Mouse (Mus musculus): ENCODE measurements at regions not wholly inside any gene's neighbourhood (a gene's known extent, or its start where the extent isn't known, plus 50 kb on each side); places are given as distances from the start of the nearest gene placed in this dataset.
"Not testable (repeated sequence)": the region's sequence is repeated elsewhere in the genome, so short reads cannot be mapped to it uniquely, and the experiment has no call there.

- peak in 1 of 2 experiments; percentile 1 for DNase-seq (ENCODE audit: low spot score in 2 of 2)
These were observed 454.7 kb upstream of the Slc5a7 start for GRCm38 (mm10) chr17:54753396-54753994.

GRCm38 (mm10) chr17:54752917-54753316 is 454.1 kb upstream of the Slc5a7 start:
- no peak for DNase-seq (ENCODE audit: low spot score in 2 of 2)

DNA sequence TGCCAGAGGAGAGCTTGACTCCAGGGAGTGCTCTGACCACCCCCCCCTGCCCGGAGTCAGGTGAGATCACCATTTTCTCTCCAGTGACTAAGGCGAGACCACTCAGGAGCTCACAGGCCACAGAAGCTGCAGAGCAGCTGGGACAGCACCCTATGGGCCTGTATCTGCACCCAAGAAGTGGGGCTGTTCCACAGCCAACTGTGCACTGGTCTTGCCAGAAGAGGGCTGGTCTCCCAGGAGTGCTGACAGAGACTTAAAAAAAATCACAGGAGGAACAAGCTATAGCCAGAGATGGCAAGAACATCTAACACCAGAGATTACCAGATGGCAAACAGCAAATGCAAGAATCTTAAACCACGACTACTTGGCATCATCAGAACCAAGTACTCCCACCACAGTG is 437.0 kb upstream of the Slc5a7 start:
- DNase-seq (ENCODE audit: low spot score in 2 of 2): no peak

GRCm38 (mm10) chr17:54727660-54728059 is 428.8 kb upstream of the Slc5a7 start:
- no peak for DNase-seq (ENCODE audit: low spot score in 2 of 2)

DNA sequence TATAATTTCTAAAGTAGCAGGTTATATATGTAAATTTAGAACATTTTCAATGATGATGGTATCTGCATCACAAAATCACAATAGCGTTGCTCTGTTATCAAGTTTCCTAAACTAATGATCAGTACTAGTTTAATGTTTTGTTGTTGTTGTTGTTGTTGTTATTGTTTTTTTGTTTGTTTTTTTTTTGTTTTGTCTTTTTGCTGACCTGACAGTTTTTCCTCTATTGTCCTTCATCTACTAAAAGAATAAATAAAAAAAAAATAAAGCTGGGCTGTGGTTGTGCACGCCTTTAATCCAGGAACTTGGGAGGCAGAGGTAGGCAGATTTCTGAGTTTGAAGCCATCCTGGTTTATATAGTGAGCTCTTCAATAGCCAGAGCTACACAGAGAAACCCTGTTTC is 427.9 kb upstream of the Slc5a7 start:
- DNase-seq (ENCODE audit: low spot score in 2 of 2): no peak

GRCm38 (mm10) chr17:54713026-54713425 is 414.2 kb upstream of the Slc5a7 start:
- no peak for DNase-seq (ENCODE audit: low spot score in 2 of 2)

GRCm38 (mm10) chr17:54707811-54708210 is 409.0 kb upstream of the Slc5a7 start:
- DNase-seq (ENCODE audit: low spot score in 2 of 2): not testable (repeated sequence)

DNA sequence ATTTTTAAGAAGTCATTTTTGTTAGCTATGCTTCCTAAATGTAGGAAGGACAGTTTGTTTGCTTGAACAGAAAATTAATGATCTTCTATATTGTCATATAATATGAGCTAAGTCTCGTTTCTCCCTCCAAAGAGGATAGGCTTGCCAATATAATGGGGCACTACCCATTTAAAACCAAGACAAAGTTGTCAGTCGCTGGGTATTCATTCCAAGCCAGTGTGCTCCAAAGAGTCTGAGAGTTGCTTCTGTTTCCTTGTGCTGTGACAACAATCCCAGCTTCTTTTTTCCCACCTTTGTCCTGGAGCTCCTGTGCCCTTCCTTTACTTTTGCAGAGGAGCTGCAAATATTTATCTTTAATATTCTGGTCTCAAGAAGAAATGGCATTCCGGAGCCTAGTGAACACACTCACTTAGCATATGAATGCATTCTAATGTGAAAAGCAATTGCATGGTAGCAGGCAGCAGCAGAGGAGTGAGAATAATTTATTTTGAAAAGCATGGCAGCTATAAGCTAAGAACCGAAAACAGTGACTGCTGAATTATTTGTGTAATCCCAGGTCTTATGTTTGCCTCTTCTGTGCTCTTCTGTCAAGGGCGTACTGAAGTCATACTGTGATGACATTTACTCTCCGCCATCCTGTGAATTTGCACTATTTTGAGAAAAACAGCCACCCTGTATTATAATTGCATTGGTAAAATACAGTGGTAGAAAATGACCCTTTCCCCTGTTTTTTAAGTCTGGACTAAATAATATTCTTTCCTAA is 402.7 kb upstream of the Slc5a7 start:
- DNase-seq (ENCODE audit: low spot score in 2 of 2): no peak

- DNase-seq (ENCODE audit: low spot score in 2 of 2): no peak
These were observed 395.8 kb upstream of the Slc5a7 start for GRCm38 (mm10) chr17:54694637-54695036.

DNA sequence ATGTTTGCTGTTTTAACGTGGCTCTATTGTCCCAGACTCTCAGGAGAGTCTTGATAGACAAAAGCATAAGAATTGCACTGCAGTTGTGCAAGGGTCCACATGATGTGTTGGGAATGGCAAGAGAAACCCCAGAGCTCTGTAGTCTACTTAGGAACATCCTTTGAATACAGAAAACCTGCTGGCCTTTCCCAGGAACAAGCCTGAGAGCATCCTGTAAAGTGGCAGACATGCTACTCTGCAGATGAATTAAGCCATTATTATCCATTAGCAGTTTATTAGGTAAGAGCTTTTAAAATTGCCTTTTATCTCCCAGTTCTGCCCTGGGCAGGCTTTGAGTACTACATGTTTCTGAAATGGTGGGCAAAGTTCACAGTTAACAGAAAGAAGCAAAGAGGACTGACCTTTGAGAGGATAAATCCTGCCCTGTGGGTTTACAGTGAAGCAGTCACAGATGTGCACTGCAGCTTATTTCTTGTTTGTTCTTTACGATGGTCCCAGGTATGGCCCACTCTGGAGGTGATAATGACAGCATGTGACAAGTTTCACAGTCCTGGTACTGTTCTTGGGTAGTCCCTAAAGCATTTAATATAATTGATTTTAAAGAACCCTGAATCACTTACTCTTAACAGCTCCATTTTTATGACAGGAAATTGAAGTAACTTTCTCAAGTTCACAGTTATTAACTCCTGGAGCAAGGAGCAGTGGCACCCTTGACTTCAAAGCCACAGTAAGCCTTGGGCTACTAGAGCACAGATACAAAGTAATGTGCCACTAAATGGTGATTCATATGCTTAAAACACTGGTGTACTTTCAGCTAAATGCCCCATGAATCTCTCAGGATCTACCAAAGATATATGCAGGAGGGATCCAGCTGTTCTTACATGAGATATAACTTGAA is 386.6 kb upstream of the Slc5a7 start:
- DNase-seq (ENCODE audit: low spot score in 2 of 2): no peak

GRCm38 (mm10) chr17:54678111-54678510 is 379.3 kb upstream of the Slc5a7 start:
- DNase-seq (ENCODE audit: low spot score in 2 of 2): no peak

DNA sequence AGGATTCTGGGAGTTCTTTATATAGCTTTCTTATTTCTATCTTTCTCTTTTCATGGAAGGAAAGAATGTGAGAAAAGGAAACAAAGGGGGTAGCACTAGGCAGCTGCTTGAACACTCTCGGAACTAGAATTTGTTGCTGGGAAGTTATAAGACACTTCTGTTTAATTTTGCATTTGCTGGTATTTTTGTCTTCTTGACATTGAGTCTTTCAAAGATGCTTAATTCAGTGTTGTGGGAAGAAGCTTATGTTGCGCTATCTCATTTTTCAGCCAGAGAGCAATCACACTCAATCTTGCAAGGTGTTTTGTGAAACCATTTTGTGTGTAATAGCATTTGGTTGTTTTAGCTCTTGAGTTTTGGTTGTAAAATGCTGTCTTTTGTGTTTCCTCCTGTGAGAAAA is 370.7 kb upstream of the Slc5a7 start:
- DNase-seq (ENCODE audit: low spot score in 2 of 2): no peak

- DNase-seq (ENCODE audit: low spot score in 2 of 2): no peak
These were observed 363.9 kb upstream of the Slc5a7 start for GRCm38 (mm10) chr17:54662558-54663245.

DNA sequence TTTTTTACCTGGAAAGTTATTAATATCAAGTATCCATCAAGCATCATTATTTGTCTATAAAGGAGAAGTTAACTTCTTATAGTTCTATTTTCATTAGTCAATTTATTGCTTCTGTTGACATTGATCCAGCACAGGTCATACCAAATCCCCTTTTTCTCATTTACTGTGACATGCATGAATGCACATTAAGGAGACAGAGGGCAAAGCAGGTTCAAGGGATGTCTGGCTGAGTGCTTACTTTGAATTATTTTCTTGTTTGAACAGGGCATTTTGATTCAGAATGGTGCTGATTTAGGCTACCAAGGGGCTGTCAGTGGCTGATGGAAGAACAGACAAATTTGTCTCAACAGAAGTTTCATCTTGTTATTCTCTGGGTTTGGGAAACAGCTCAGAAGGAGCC is 357.7 kb upstream of the Slc5a7 start:
- no peak for DNase-seq (ENCODE audit: low spot score in 2 of 2)

All from urinary bladder, adult 18-20 months (tissue).